In the genomic region with DNA sequence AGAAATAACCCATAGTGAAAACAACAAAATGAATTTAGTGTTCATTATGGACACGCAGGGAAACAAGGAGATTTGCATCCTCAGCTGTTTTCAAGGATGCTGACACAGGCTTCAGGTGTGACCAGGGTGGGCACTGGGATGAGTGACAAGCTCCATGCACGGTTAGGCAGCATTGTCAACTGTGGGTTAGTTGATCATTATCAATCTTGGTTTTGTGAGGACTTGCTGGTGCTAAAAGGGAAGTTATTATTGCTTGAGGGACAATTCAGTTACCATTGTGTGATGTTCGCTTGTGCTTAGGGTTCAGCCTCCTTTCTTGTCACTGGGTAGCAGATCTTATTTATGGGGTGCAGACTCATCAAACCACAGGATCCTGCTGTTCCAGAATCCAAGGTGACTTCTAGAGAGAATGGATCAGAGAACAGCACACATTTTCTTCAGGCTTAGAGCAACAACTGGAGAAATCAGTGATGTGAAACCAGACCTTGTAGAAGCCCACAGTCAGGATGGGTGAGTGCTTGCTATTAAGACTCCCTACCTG, we compare ENCODE assay signal across 15 mouse cellular contexts.
"Had no signal": no experiment of that assay in that cellular context is flagged by ENCODE, and none has a peak within 500 bp of the region (broad histone marks: within the 10 kb centered on the region; RNA-seq: fewer than 3 reads in every experiment).

No protein-coding gene starts in this region.

- H3K36me3 ChIP-seq: midbrain, embryonic 12.5 days; neural tube, embryonic 12.5 days had no signal

- H3K4me2 ChIP-seq: lung, embryonic 14.5 days; midbrain, embryonic 12.5 days; neural tube, embryonic 12.5 days had no signal

- H3K9ac ChIP-seq: lung, embryonic 14.5 days; midbrain, embryonic 12.5 days; neural tube, embryonic 12.5 days had no signal

- H3K27me3 ChIP-seq: megakaryocyte, embryonic 14.5 days; midbrain, embryonic 12.5 days; neural tube, embryonic 12.5 days had no signal

- H3K27ac ChIP-seq: midbrain, embryonic 12.5 days; neural tube, embryonic 12.5 days had no signal

- DNase-seq: lung, adult 18-20 months; lung, embryonic 14.5 days; lung, postnatal 10 days; lung, postnatal 4 days; midbrain, embryonic 14.5 days; right cerebral cortex, postnatal 14 days; right cerebral cortex, postnatal 4 days; spleen, adult 18-20 months; thymus, adult 18-20 months; thymus, postnatal 14 days; thymus, postnatal 36 days had no signal

- H3K4me1 ChIP-seq: midbrain, embryonic 12.5 days; neural tube, embryonic 12.5 days had no signal

- ATAC-seq: midbrain, embryonic 16.5 days had no signal

- H3K9me3 ChIP-seq: megakaryocyte, embryonic 14.5 days; midbrain, embryonic 12.5 days; neural tube, embryonic 12.5 days had no signal

- H3K4me3 ChIP-seq: megakaryocyte, embryonic 14.5 days; midbrain, embryonic 12.5 days; neural tube, embryonic 12.5 days had no signal
